Mouse (Mus musculus) limb, embryonic 14.5 days (tissue): ENCODE data around the gene Ssrp1. TPM values are rescaled to one million over a fixed set of nuclear protein-coding genes. Genes with fewer than 3 reads are reported as not detected.

Source experiments
- ATAC-seq: fragments of 200-750 bp; cut with Nextera tagmentation; 2 replicates; pipeline ENCODE4 v1.8.0; 2017; ENCODE audit warnings: low read depth, moderate number of reproducible peaks, moderate TSS enrichment; ENCODE audit not compliant: low FRiP score
- DNase-seq: peaks from one replicate; pipeline ENCODE4 v3.0.0-alpha.2; 2015; ENCODE audit warnings: low spot score
- H3K27ac ChIP-seq: fragments of 300-500 bp; sonication (generic); replicated peaks from 2 replicates; pipeline ENCODE4 v1.5.1; 2014; ENCODE audit warnings: low read depth, mild to moderate bottlenecking, low read length, moderate library complexity, mixed read lengths
- H3K27me3 ChIP-seq: fragments of 300-500 bp; sonication (generic); 2 replicates; pipeline ENCODE4 v1.6.1; 2014; ENCODE audit warnings: low read length, mixed read lengths; ENCODE audit not compliant: control insufficient read depth, insufficient read depth
- H3K36me3 ChIP-seq: fragments of 300-500 bp; sonication (generic); 2 replicates; pipeline ENCODE4 v1.6.1; 2014; ENCODE audit warnings: mild to moderate bottlenecking, low read length, moderate library complexity, mixed read lengths; ENCODE audit not compliant: control insufficient read depth, insufficient read depth
- H3K4me1 ChIP-seq: fragments of 300-500 bp; sonication (generic); 2 replicates; pipeline ENCODE4 v1.6.1; 2014; ENCODE audit warnings: antibody characterized with exemption, low read length, mixed read lengths; ENCODE audit not compliant: control insufficient read depth, insufficient read depth
- H3K4me2 ChIP-seq: fragments of 300-500 bp; sonication (generic); replicated peaks from 2 replicates; pipeline ENCODE4 v1.6.1; 2014; ENCODE audit warnings: low read depth, mild to moderate bottlenecking, low read length, moderate library complexity; ENCODE audit not compliant: severe bottlenecking
- H3K4me3 ChIP-seq: fragments of 300-500 bp; sonication (generic); replicated peaks from 2 replicates; pipeline ENCODE4 v1.5.1; 2014; ENCODE audit warnings: low read length
- H3K9ac ChIP-seq: fragments of 300-500 bp; sonication (generic); 2 replicates; pipeline ENCODE4 v1.6.1; 2014; ENCODE audit warnings: mild to moderate bottlenecking, low read depth, low read length, moderate library complexity; ENCODE audit not compliant: severe bottlenecking
- H3K9me3 ChIP-seq: fragments of 300-500 bp; sonication (generic); 2 replicates; pipeline ENCODE4 v1.6.1; 2016; ENCODE audit warnings: low read length; ENCODE audit not compliant: control insufficient read depth
- POLR2A ChIP-seq: fragments of 200-500 bp; IDR thresholded peaks from 2 replicates; pipeline ENCODE4 v1.8.0; 2012; ENCODE audit warnings: inconsistent platforms, mild to moderate bottlenecking, moderate library complexity, borderline replicate concordance; ENCODE audit not compliant: insufficient read depth, insufficient read length; ENCODE audit errors: extremely low read depth
- WGBS: fragments of 180-500 bp; shearing (Covaris S2); extraction: QIAGEN DNeasy Blood & Tissue Kit; methylation state at CpG from one replicate; pipeline ENCODE4 v1.1.7; 2014; 5-methylcytosine and 5-hydroxymethylcytosine counted together
- polyA plus RNA-seq, 2 experiments: library from polyadenylated mRNA; depleted of rRNA in 1 of 2; stranded (reverse) in 1 of 2; unstranded in 1 of 2; fragments of >200 nt; fragmentation: Nextera tagmentation in 1 of 2; extraction: Ambion mirVana in 1 of 2; gene quantifications; 2 replicates each; pipeline versions ENCODE4 v1.2.1 to v1.2.3; 2012 to 2014

The Ssrp1 gene
- polyA plus RNA-seq, 2 experiments = 242 to 256 TPM

- H3K4me2 ChIP-seq = no peak overlapping the region
- TF ChIP-seq POLR2A = no peak
- H3K36me3 ChIP-seq = no peaks in the 10 kb centered on the region
- no peak overlapping the region for H3K9ac ChIP-seq
- WGBS = 81% methylated on average over 3 of the region's 3 CpGs
- no peak for ATAC-seq
- no peaks in the 10 kb centered on the region for H3K9me3 ChIP-seq
- H3K27me3 ChIP-seq = no peaks in the 10 kb centered on the region
- H3K4me3 ChIP-seq = no peak overlapping the region
- DNase-seq = no peak
- no peak overlapping the region for H3K27ac ChIP-seq
- H3K4me1 ChIP-seq = no peaks in the 10 kb centered on the region
These were observed 10.9 kb upstream of the Ssrp1 start for GRCm38 (mm10) chr2:85026178-85026577.

GRCm38 (mm10) chr2:85027281-85027680 is 9.8 kb upstream of the Ssrp1 start:
- Histone ChIP-seq H3K9ac (no peak overlapping the region), H3K36me3 (no peaks in the 10 kb centered on the region), H3K9me3 (no peaks in the 10 kb centered on the region), H3K27me3 (no peaks in the 10 kb centered on the region), H3K4me3 (no peak overlapping the region), H3K27ac (no peak overlapping the region), H3K4me1 (no peaks in the 10 kb centered on the region), H3K4me2 (no peak overlapping the region)
- DNase-seq (no peak), ATAC-seq (no peak)
- TF ChIP-seq POLR2A = no peak
- 71% methylated on average over 5 of the region's 5 CpGs for WGBS

- no peaks in the 10 kb centered on the region for H3K9me3 ChIP-seq
These were observed 7.1 kb upstream of the Ssrp1 start for GRCm38 (mm10) chr2:85029897-85030296.

DNA sequence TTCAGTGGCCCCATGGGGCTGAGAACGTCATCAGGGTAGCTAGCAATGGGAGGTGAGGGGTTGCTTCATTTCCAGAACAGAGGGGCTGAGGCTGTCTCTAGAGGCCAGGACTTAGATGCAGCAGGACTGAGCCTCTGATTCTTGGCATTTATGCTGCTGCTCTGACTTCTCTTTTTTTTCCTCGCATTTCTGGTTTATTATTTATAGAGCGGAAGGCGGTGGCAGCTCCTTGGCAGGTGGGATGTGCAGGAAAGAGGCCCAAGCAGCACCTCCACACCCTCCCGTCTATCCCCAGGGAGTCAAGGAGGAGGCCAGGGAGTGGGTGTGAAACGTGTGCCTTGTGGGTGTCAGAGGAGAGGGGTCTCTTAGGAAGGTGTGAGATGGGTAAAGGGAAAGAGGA is 6.0 kb upstream of the Ssrp1 start:
- WGBS = 58% methylated on average over 6 of the region's 6 CpGs
- no peak overlapping the region for H3K9ac ChIP-seq
- no peak overlapping the region for H3K4me3 ChIP-seq
- H3K4me1 ChIP-seq = no peaks in the 10 kb centered on the region
- no peak for ATAC-seq
- H3K9me3 ChIP-seq = no peaks in the 10 kb centered on the region
- no peak for DNase-seq
- H3K27me3 ChIP-seq = no peaks in the 10 kb centered on the region
- H3K27ac ChIP-seq = no peak overlapping the region
- TF ChIP-seq POLR2A = no peak
- no peaks in the 10 kb centered on the region for H3K36me3 ChIP-seq
- H3K4me2 ChIP-seq = no peak overlapping the region

More at GRCm38 (mm10) chr2:85029897-85030296, 7.1 kb upstream of the Ssrp1 start:
- Histone ChIP-seq H3K9ac (no peak overlapping the region), H3K4me1 (no peaks in the 10 kb centered on the region), H3K36me3 (no peaks in the 10 kb centered on the region), H3K4me3 (no peak overlapping the region), H3K27me3 (no peaks in the 10 kb centered on the region), H3K27ac (no peak overlapping the region), H3K4me2 (no peak overlapping the region)
- whole genome bisulfite sequencing = 27% methylated on average over 6 of the region's 6 CpGs
- ATAC-seq (no peak), DNase-seq (no peak)
- TF ChIP-seq POLR2A = no peak

GRCm38 (mm10) chr2:85033121-85033520 is 3.9 kb upstream of the Ssrp1 start:
- no peak for TF ChIP-seq POLR2A
- no peaks in the 10 kb centered on the region for H3K36me3 ChIP-seq

GRCm38 (mm10) chr2:85034169-85034568 is 2.9 kb upstream of the Ssrp1 start:
- no peak overlapping the region for H3K4me2 ChIP-seq
- no peaks in the 10 kb centered on the region for H3K27me3 ChIP-seq
- DNase-seq (no peak), ATAC-seq (no peak)
- no peak overlapping the region for H3K27ac ChIP-seq
- WGBS = 88% methylated on average over 7 of the region's 7 CpGs
- H3K9me3 ChIP-seq = no peaks in the 10 kb centered on the region
- TF ChIP-seq POLR2A = no peak
- H3K4me1 ChIP-seq = peaks cover 12% of the 10 kb centered on the region
- H3K4me3 ChIP-seq = no peak overlapping the region
- H3K36me3 ChIP-seq = 0 out of 2 replicates have a peak, but pooled peaks cover under 1% of the 10 kb centered on the region
- H3K9ac ChIP-seq = no peak overlapping the region

More at GRCm38 (mm10) chr2:85033121-85033520, 3.9 kb upstream of the Ssrp1 start:
- Histone ChIP-seq H3K4me3 (no peak overlapping the region), H3K9ac (no peak overlapping the region), H3K27me3 (no peaks in the 10 kb centered on the region), H3K27ac (no peak overlapping the region), H3K4me1 (peaks cover 6% of the 10 kb centered on the region), H3K4me2 (no peak overlapping the region), H3K9me3 (no peaks in the 10 kb centered on the region)
- ATAC-seq = no peak
- WGBS = 77% methylated on average over 2 of the region's 2 CpGs
- no peak for DNase-seq
